Mouse (Mus musculus) brain, embryonic 14.5 days (tissue): ENCODE results near the gene Tagln2.

Experiments
- CTCF ChIP-seq: fragments of 200-500 bp; IDR thresholded peaks from 2 replicates; pipeline ENCODE4 v1.5.1; 2012; ENCODE audit warnings: inconsistent platforms, mild to moderate bottlenecking, moderate library complexity, borderline replicate concordance; ENCODE audit not compliant: insufficient read depth, insufficient read length; ENCODE audit errors: extremely low read depth
- POLR2A ChIP-seq: fragments of 200-500 bp; IDR thresholded peaks from 2 replicates; pipeline ENCODE4 v1.6.1; 2012; ENCODE audit warnings: mild to moderate bottlenecking, inconsistent platforms, borderline replicate concordance; ENCODE audit not compliant: poor library complexity, insufficient read depth, insufficient read length, severe bottlenecking; ENCODE audit errors: extremely low read depth

- no peak for TF ChIP-seq CTCF
- no peak for TF ChIP-seq POLR2A
Observed at GRCm38 (mm10) chr1:172513525-172514212, 13.8 kb downstream of the Tagln2 start.
